Mouse (Mus musculus) frontal cortex, adult (tissue): Measurements from ENCODE around the gene Rin1.

Experiments used
- ATAC-seq: cut with Nextera tagmentation; 2 replicates; pipeline ENCODE4 v1.9.2; 2017; ENCODE audit warnings: mild to moderate bottlenecking, moderate library complexity, mixed read lengths; ENCODE audit not compliant: low TSS enrichment

The Rin1 gene

GRCm38 (mm10) chr19:5041588-5041987 is 8.7 kb upstream of the Rin1 start:
- no peak; the same call in 1 of the 2 replicates for ATAC-seq

- ATAC-seq, result no peak
These were observed 4.8 kb upstream of the Rin1 start for GRCm38 (mm10) chr19:5045531-5045930.

GRCm38 (mm10) chr19:5048138-5049056 is 1.9 kb upstream of the Rin1 start:
- ATAC-seq, result peak; percentile 42

GRCm38 (mm10) chr19:5049325-5049724 is 956 bp upstream of the Rin1 start:
- no peak for ATAC-seq

- ATAC-seq, result no peak
These were observed 750 bp downstream of the Rin1 start for GRCm38 (mm10) chr19:5051031-5051430.

GRCm38 (mm10) chr19:5051515-5051914 is 1.2 kb downstream of the Rin1 start:
- no peak for ATAC-seq

- ATAC-seq, result peak; percentile 25; the same call in 1 of the 2 replicates
These were observed 2.0 kb downstream of the Rin1 start for GRCm38 (mm10) chr19:5052166-5052822.

- ATAC-seq, result no peak
These were observed 2.6 kb downstream of the Rin1 start for GRCm38 (mm10) chr19:5052853-5053252.

GRCm38 (mm10) chr19:5053909-5054308 is 3.6 kb downstream of the Rin1 start:
- ATAC-seq, result no peak

GRCm38 (mm10) chr19:5056251-5056650 is 6.0 kb downstream of the Rin1 start:
- no peak for ATAC-seq

- ATAC-seq, result no peak
These were observed 7.8 kb downstream of the Rin1 start for GRCm38 (mm10) chr19:5057876-5058775.

- ATAC-seq, result peak; percentile 45; the same call in 1 of the 2 replicates
These were observed 8.8 kb downstream of the Rin1 start for GRCm38 (mm10) chr19:5058801-5059771.

GRCm38 (mm10) chr19:5060365-5061330 is 10.4 kb downstream of the Rin1 start:
- no peak for ATAC-seq

- no peak for ATAC-seq
These were observed 11.8 kb downstream of the Rin1 start for GRCm38 (mm10) chr19:5062041-5062440.

GRCm38 (mm10) chr19:5062446-5062845 is 12.2 kb downstream of the Rin1 start:
- ATAC-seq, result no peak

GRCm38 (mm10) chr19:5065104-5065503 is 14.8 kb downstream of the Rin1 start:
- ATAC-seq, result no peak

- no peak for ATAC-seq
These were observed 16.9 kb downstream of the Rin1 start for GRCm38 (mm10) chr19:5067040-5067799.

- ATAC-seq, result no peak
These were observed 17.7 kb downstream of the Rin1 start, which contains the start of gene Cd248 for GRCm38 (mm10) chr19:5067867-5068569. TSS of gene Cd248 (plus strand) at chr19:5068078.
